Mouse (Mus musculus): ENCODE measurements around the gene Cdca7. TPM values are rescaled to one million over a fixed set of nuclear protein-coding genes. Genes with fewer than 3 reads are reported as not detected.

Cdca7 gene
- polyA plus RNA-seq, 1 experiment from 2014 or later = 192 TPM

- Histone ChIP-seq H3K4me1 (ENCODE audit: control insufficient read depth, insufficient read depth, low read length) (peaks cover 5% of the 10 kb centered on the region; the same call in 1 of the 2 replicates), H3K9me3 (ENCODE audit: control insufficient read depth, low read length) (no peaks in the 10 kb centered on the region), H3K27ac (ENCODE audit: low read depth, low read length) (no peak overlapping the region), H3K9ac (ENCODE audit: low read depth, low read length) (no peak overlapping the region), H3K36me3 (ENCODE audit: control insufficient read depth, insufficient read depth, low read length) (no peaks in the 10 kb centered on the region), H3K4me3 (ENCODE audit: low read length) (no peak overlapping the region), H3K27me3 (ENCODE audit: control insufficient read depth, insufficient read depth, low read length) (peaks cover 2% of the 10 kb centered on the region; the same call in 1 of the 2 replicates), H3K4me2 (replicated peaks; ENCODE audit: low read depth, low read length) (no peak overlapping the region)
- no peak for ATAC-seq (ENCODE audit: low FRiP score, low TSS enrichment)
- 74% methylated on average over 16 of the region's 16 CpGs for WGBS
Measured at GRCm38 (mm10) chr2:72502041-72502813, 26.3 kb downstream of the Cdca7 start.

DNA sequence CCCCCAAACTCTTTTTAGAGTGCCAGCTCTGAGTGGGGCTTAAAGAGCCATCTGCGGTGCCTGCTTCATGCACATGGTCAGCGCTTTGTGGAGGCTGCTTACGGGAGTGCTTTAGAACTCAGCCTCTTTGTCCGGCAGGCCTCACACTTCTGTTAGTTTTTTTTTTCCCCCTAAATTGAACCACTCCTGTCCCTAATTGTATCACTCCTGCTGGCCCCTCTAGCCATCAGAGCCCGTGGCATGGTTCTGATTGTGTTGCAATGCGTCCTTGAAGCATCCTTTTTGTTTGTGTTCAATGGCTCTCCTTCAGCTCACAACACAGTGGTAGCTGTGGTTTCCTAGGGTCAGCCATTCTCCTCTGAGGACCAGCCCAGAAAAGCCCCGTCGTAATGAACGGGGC is 27.7 kb downstream of the Cdca7 start:
- ATAC-seq (ENCODE audit: low FRiP score, low TSS enrichment) = no peak
- H3K27me3 ChIP-seq (ENCODE audit: control insufficient read depth, insufficient read depth, low read length) = peaks cover 2% of the 10 kb centered on the region; the same call in 1 of the 2 replicates
- 68% methylated on average over 9 of the region's 9 CpGs for WGBS
- H3K4me3 ChIP-seq (ENCODE audit: low read length) = no peak overlapping the region
- H3K36me3 ChIP-seq (ENCODE audit: control insufficient read depth, insufficient read depth, low read length) = no peaks in the 10 kb centered on the region
- no peak overlapping the region for H3K27ac ChIP-seq (ENCODE audit: low read depth, low read length)
- peaks cover 6% of the 10 kb centered on the region; the same call in 1 of the 2 replicates for H3K4me1 ChIP-seq (ENCODE audit: control insufficient read depth, insufficient read depth, low read length)
- no peak overlapping the region for H3K4me2 ChIP-seq (replicated peaks; ENCODE audit: low read depth, low read length)
- H3K9ac ChIP-seq (ENCODE audit: low read depth, low read length) = no peak overlapping the region
- no peaks in the 10 kb centered on the region for H3K9me3 ChIP-seq (ENCODE audit: control insufficient read depth, low read length)

DNA sequence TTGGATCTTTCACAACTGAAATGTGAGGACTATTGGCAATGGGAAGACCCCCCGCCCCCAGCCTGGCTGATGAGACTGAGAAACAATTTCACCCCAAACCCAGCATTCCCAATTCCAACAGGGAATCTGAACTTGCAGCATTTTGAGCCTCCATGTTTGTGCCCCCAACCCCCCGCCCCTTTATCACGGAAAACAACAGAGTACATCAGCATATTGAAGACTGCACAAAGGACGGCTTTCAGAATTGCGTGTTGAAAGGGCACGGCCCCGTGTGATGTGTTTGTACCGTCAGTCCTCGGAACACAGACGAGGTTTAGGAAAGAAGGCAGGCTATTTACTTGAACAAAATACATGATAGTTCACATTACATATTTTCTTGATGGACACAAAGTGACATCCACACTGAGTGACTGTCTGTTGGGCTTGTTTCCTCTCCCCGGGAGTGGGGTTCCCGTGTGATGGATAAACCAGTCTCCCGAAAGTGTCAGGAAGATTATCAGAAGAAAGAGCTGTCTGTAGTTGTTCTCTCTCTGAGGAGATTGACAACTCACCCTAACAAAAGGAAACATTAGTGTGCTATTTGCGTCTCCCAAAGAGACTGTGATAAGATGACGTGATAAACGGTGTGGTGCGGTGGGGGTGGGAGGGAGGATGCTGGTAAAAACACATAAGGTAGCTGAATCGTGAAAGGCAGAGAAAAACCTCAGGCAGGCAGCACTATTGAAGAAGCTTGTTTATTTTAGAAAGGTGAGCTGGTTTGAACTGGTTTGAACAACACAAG is 32.1 kb downstream of the Cdca7 start:
- Histone ChIP-seq H3K9me3 (ENCODE audit: control insufficient read depth, low read length) (no peaks in the 10 kb centered on the region), H3K4me2 (replicated peaks; ENCODE audit: low read depth, low read length) (no peak overlapping the region), H3K9ac (ENCODE audit: low read depth, low read length) (no peak overlapping the region), H3K27me3 (ENCODE audit: control insufficient read depth, insufficient read depth, low read length) (no peaks in the 10 kb centered on the region), H3K4me1 (ENCODE audit: control insufficient read depth, insufficient read depth, low read length) (0 out of 2 replicates have a peak, but pooled peaks cover 2% of the 10 kb centered on the region), H3K4me3 (ENCODE audit: low read length) (no peak overlapping the region), H3K27ac (ENCODE audit: low read depth, low read length) (no peak overlapping the region), H3K36me3 (ENCODE audit: control insufficient read depth, insufficient read depth, low read length) (no peaks in the 10 kb centered on the region)
- 57% methylated on average over 18 of the region's 18 CpGs for WGBS
- ATAC-seq (ENCODE audit: low FRiP score, low TSS enrichment) = no peak

DNA sequence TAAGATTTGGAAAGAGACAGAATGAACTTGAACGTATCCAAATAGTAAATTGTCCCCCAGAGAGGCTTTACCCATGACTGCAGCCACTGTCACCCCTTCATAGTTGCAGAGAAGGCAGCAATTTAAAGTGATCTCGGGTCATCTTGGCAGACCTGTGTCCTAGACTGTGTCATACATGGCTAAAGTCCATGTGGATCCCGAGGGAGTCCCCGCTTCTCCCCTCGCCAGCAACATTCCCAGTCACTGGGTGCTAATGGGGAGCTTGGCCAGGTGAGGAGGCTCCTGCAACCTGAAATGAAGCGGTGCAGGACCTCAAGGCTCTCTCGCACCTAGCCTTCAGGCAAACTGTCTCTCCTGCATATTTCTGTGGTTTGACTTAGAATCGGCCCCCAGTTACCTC is 32.9 kb downstream of the Cdca7 start:
- no peak overlapping the region for H3K9ac ChIP-seq (ENCODE audit: low read depth, low read length)
- H3K27ac ChIP-seq (ENCODE audit: low read depth, low read length) = no peak overlapping the region

GRCm38 (mm10) chr2:72515526-72515925 is 39.6 kb downstream of the Cdca7 start:
- H3K9ac ChIP-seq (ENCODE audit: low read depth, low read length) = no peak overlapping the region
- H3K4me2 ChIP-seq (replicated peaks; ENCODE audit: low read depth, low read length) = no peak overlapping the region
- WGBS = 22% methylated on average over 7 of the region's 7 CpGs
- peaks cover 7% of the 10 kb centered on the region; the same call in 1 of the 2 replicates for H3K4me1 ChIP-seq (ENCODE audit: control insufficient read depth, insufficient read depth, low read length)
- no peak overlapping the region for H3K4me3 ChIP-seq (ENCODE audit: low read length)
- ATAC-seq (ENCODE audit: low FRiP score, low TSS enrichment) = no peak
- no peaks in the 10 kb centered on the region for H3K9me3 ChIP-seq (ENCODE audit: control insufficient read depth, low read length)
- no peak overlapping the region for H3K27ac ChIP-seq (ENCODE audit: low read depth, low read length)
- H3K27me3 ChIP-seq (ENCODE audit: control insufficient read depth, insufficient read depth, low read length) = peaks cover 2% of the 10 kb centered on the region; the same call in 1 of the 2 replicates
- no peaks in the 10 kb centered on the region for H3K36me3 ChIP-seq (ENCODE audit: control insufficient read depth, insufficient read depth, low read length)

More for the DNA sequence above, 32.9 kb downstream of the Cdca7 start:
- H3K9me3 ChIP-seq (ENCODE audit: control insufficient read depth, low read length) = no peaks in the 10 kb centered on the region
- no peaks in the 10 kb centered on the region for H3K36me3 ChIP-seq (ENCODE audit: control insufficient read depth, insufficient read depth, low read length)
- H3K4me3 ChIP-seq (ENCODE audit: low read length) = no peak overlapping the region
- ATAC-seq (ENCODE audit: low FRiP score, low TSS enrichment) = no peak
- no peaks in the 10 kb centered on the region for H3K27me3 ChIP-seq (ENCODE audit: control insufficient read depth, insufficient read depth, low read length)
- no peak overlapping the region for H3K4me2 ChIP-seq (replicated peaks; ENCODE audit: low read depth, low read length)
- 77% methylated on average over 8 of the region's 8 CpGs for WGBS
- 0 out of 2 replicates have a peak, but pooled peaks cover 2% of the 10 kb centered on the region for H3K4me1 ChIP-seq (ENCODE audit: control insufficient read depth, insufficient read depth, low read length)

GRCm38 (mm10) chr2:72515971-72516719 is 40.2 kb downstream of the Cdca7 start:
- peaks cover 7% of the 10 kb centered on the region; the same call in 1 of the 2 replicates for H3K4me1 ChIP-seq (ENCODE audit: control insufficient read depth, insufficient read depth, low read length)
- 15% methylated on average over 17 of the region's 17 CpGs for WGBS
- ATAC-seq (ENCODE audit: low FRiP score, low TSS enrichment) = peak; percentile 85
- no peak overlapping the region for H3K27ac ChIP-seq (ENCODE audit: low read depth, low read length)
- H3K27me3 ChIP-seq (ENCODE audit: control insufficient read depth, insufficient read depth, low read length) = peaks cover 2% of the 10 kb centered on the region; the same call in 1 of the 2 replicates
- H3K4me2 ChIP-seq (replicated peaks; ENCODE audit: low read depth, low read length) = 0 out of 2 replicates have a peak overlapping the region, but pooled peaks have one; percentile 2
- no peaks in the 10 kb centered on the region for H3K9me3 ChIP-seq (ENCODE audit: control insufficient read depth, low read length)
- H3K4me3 ChIP-seq (ENCODE audit: low read length) = no peak overlapping the region
- no peak overlapping the region for H3K9ac ChIP-seq (ENCODE audit: low read depth, low read length)
- no peaks in the 10 kb centered on the region for H3K36me3 ChIP-seq (ENCODE audit: control insufficient read depth, insufficient read depth, low read length)

GRCm38 (mm10) chr2:72516720-72517089 is 40.7 kb downstream of the Cdca7 start:
- peaks cover 7% of the 10 kb centered on the region; the same call in 1 of the 2 replicates for H3K4me1 ChIP-seq (ENCODE audit: control insufficient read depth, insufficient read depth, low read length)
- peaks cover 2% of the 10 kb centered on the region; the same call in 1 of the 2 replicates for H3K27me3 ChIP-seq (ENCODE audit: control insufficient read depth, insufficient read depth, low read length)
- no peak overlapping the region for H3K9ac ChIP-seq (ENCODE audit: low read depth, low read length)
- peak; percentile 42 for ATAC-seq (ENCODE audit: low FRiP score, low TSS enrichment)
- no peak overlapping the region for H3K4me2 ChIP-seq (replicated peaks; ENCODE audit: low read depth, low read length)
- no peaks in the 10 kb centered on the region for H3K9me3 ChIP-seq (ENCODE audit: control insufficient read depth, low read length)
- no peak overlapping the region for H3K4me3 ChIP-seq (ENCODE audit: low read length)
- no peaks in the 10 kb centered on the region for H3K36me3 ChIP-seq (ENCODE audit: control insufficient read depth, insufficient read depth, low read length)
- no peak overlapping the region for H3K27ac ChIP-seq (ENCODE audit: low read depth, low read length)
- WGBS = 29% methylated on average over 8 of the region's 8 CpGs

- peaks cover 8% of the 10 kb centered on the region; the same call in 1 of the 2 replicates for H3K4me1 ChIP-seq (ENCODE audit: control insufficient read depth, insufficient read depth, low read length)
- no peak overlapping the region for H3K4me2 ChIP-seq (replicated peaks; ENCODE audit: low read depth, low read length)
- 13% methylated on average over 12 of the region's 12 CpGs for WGBS
- H3K36me3 ChIP-seq (ENCODE audit: control insufficient read depth, insufficient read depth, low read length) = no peaks in the 10 kb centered on the region
- no peaks in the 10 kb centered on the region for H3K9me3 ChIP-seq (ENCODE audit: control insufficient read depth, low read length)
- no peaks in the 10 kb centered on the region for H3K27me3 ChIP-seq (ENCODE audit: control insufficient read depth, insufficient read depth, low read length)
- no peak overlapping the region for H3K9ac ChIP-seq (ENCODE audit: low read depth, low read length)
- H3K4me3 ChIP-seq (ENCODE audit: low read length) = no peak overlapping the region
- no peak for ATAC-seq (ENCODE audit: low FRiP score, low TSS enrichment)
- peak overlapping the region; percentile 11; the same call in 1 of the 2 replicates for H3K27ac ChIP-seq (ENCODE audit: low read depth, low read length)
Measured at GRCm38 (mm10) chr2:72524022-72524421, 48.1 kb downstream of the Cdca7 start.
